Mouse (Mus musculus): ENCODE results near the gene Lin7b. TPM values are rescaled to one million over a fixed set of nuclear protein-coding genes. Genes with fewer than 3 reads are reported as not detected.
A peak's percentile ranks its signal among the peaks of the same experiment; 100 is the strongest.
"Not testable (repeated sequence)": the region's sequence is repeated elsewhere in the genome, so short reads cannot be mapped to it uniquely, and the experiment has no call there.

Lin7b gene
- total RNA-seq, 2 experiments from 2014 or later, result 1.8 to 2.0 TPM

- DNase-seq (ENCODE audit: low spot score), result no peak
- intact Hi-C loops (cut with DNase I), result no loop called here
Observed at GRCm38 (mm10) chr7:45360404-45361125, 9.8 kb downstream of the Lin7b start.

- DNase-seq (ENCODE audit: low spot score); intact Hi-C loops (cut with DNase I): not testable (repeated sequence)
Observed at GRCm38 (mm10) chr7:45359081-45359480, 11.3 kb downstream of the Lin7b start.

GRCm38 (mm10) chr7:45356087-45356486 lies 14.3 kb downstream of the Lin7b start:
- intact Hi-C loops (cut with DNase I), result no loop called here

GRCm38 (mm10) chr7:45355318-45356020 lies 14.9 kb downstream of the Lin7b start:
- intact Hi-C loops (cut with DNase I), result no loop called here
- DNase-seq (ENCODE audit: low spot score), result no peak

More at GRCm38 (mm10) chr7:45356087-45356486, 14.3 kb downstream of the Lin7b start:
- no peak for DNase-seq (ENCODE audit: low spot score)

GRCm38 (mm10) chr7:45353041-45353440 lies 17.3 kb downstream of the Lin7b start:
- DNase-seq (ENCODE audit: low spot score), result no peak
- intact Hi-C loops (cut with DNase I), result no loop called here

GRCm38 (mm10) chr7:45346905-45347304 lies 23.5 kb downstream of the Lin7b start:
- intact Hi-C loops (cut with DNase I), result no loop called here
- DNase-seq (ENCODE audit: low spot score), result no peak

GRCm38 (mm10) chr7:45343543-45343942 lies 26.8 kb downstream of the Lin7b start:
- DNase-seq (ENCODE audit: low spot score), result no peak
- intact Hi-C loops (cut with DNase I), result no loop called here

GRCm38 (mm10) chr7:45342081-45342480 lies 28.3 kb downstream of the Lin7b start:
- no peak for DNase-seq (ENCODE audit: low spot score)
- intact Hi-C loops (cut with DNase I), result no loop called here

GRCm38 (mm10) chr7:45341303-45341702 lies 29.1 kb downstream of the Lin7b start:
- intact Hi-C loops (cut with DNase I), result loop anchor here (2.0 kb wide), 1 partner anchor 37 kb away; no protein-coding TSS in a partner anchor
- peak; percentile 46 for DNase-seq (ENCODE audit: low spot score)

- no peak for DNase-seq (ENCODE audit: low spot score)
- intact Hi-C loops (cut with DNase I), result loop anchor here (2.0 kb wide), 1 partner anchor 36 kb away; no protein-coding TSS in a partner anchor
Observed at GRCm38 (mm10) chr7:45340669-45341068, 29.7 kb downstream of the Lin7b start.

GRCm38 (mm10) chr7:45340066-45340442 lies 30.3 kb downstream of the Lin7b start:
- intact Hi-C loops (cut with DNase I), result loop anchor here (2.0 kb wide), 1 partner anchor 35 kb away; no protein-coding TSS in a partner anchor
- DNase-seq (ENCODE audit: low spot score), result no peak

- DNase-seq (ENCODE audit: low spot score), result no peak
- intact Hi-C loops (cut with DNase I), result loop anchor here (2.0 kb wide), 1 partner anchor 35 kb away; no protein-coding TSS in a partner anchor
Observed at GRCm38 (mm10) chr7:45339410-45340065, 30.8 kb downstream of the Lin7b start.

GRCm38 (mm10) chr7:45338161-45338911 lies 32.0 kb downstream of the Lin7b start:
- no peak for DNase-seq (ENCODE audit: low spot score)
- intact Hi-C loops (cut with DNase I), result no loop called here

- intact Hi-C loops (cut with DNase I), result no loop called here
- DNase-seq (ENCODE audit: low spot score), result no peak
Observed at GRCm38 (mm10) chr7:45337469-45337868, 32.9 kb downstream of the Lin7b start.

GRCm38 (mm10) chr7:45336319-45336718 lies 34.1 kb downstream of the Lin7b start:
- intact Hi-C loops (cut with DNase I), result no loop called here
- no peak for DNase-seq (ENCODE audit: low spot score)

GRCm38 (mm10) chr7:45335056-45335455 lies 35.3 kb downstream of the Lin7b start, which contains the start of gene Hrc:
Gene Hrc, plus strand, starts transcription at chr7:45335290.
- no peak for DNase-seq (ENCODE audit: low spot score)
- intact Hi-C loops (cut with DNase I), result no loop called here

GRCm38 (mm10) chr7:45334605-45335004 lies 35.8 kb downstream of the Lin7b start:
- intact Hi-C loops (cut with DNase I), result no loop called here
- no peak for DNase-seq (ENCODE audit: low spot score)

- peak; percentile 83 for DNase-seq (ENCODE audit: low spot score)
- intact Hi-C loops (cut with DNase I), result loop anchor here (2.0 kb wide), 1 partner anchor 33 kb away; the partner anchor contains the start of gene Ppfia3
Observed at GRCm38 (mm10) chr7:45333431-45333982, 36.9 kb downstream of the Lin7b start, which contains the start of gene Trpm4. Gene Trpm4, minus strand, starts transcription at chr7:45333780.

GRCm38 (mm10) chr7:45332685-45333425 lies 37.5 kb downstream of the Lin7b start:
- intact Hi-C loops (cut with DNase I), result loop anchor here (2.0 kb wide), 1 partner anchor 34 kb away; the partner anchor contains the start of gene Ppfia3
- peak; percentile 29 for DNase-seq (ENCODE audit: low spot score)

Data from heart, postnatal 25 days (tissue).